Mouse (Mus musculus): ENCODE data around the gene Cenpl. TPM values are rescaled to one million over a fixed set of nuclear protein-coding genes. Genes with fewer than 3 reads are reported as not detected.
"Not testable (repeated sequence)": the region's sequence is repeated elsewhere in the genome, so short reads cannot be mapped to it uniquely, and the experiment has no call there.

Gene Cenpl
- polyA plus RNA-seq (2015; fragmentation: Nextera tagmentation; extraction: Ambion mirVana), result 19.5 and 20.2 TPM in 2 replicates

GRCm38 (mm10) chr1:161070352-161071271, at the start of gene Cenpl, which contains the start of gene Dars2:
Gene Cenpl (plus strand): TSS chr1:161070713.
Gene Dars2 (minus strand): TSS chr1:161070658.
- ATAC-seq (peak; percentile 95), DNase-seq (peak; percentile 95)
- Histone ChIP-seq H3K4me2 (ENCODE audit: low read depth, low read length) (peak within 1 kb of the TSS; percentile 87), H3K4me3 (ENCODE audit: low read depth, low read length) (peak within 1 kb of the TSS; percentile 79), H3K27ac (ENCODE audit: low read depth) (peak within 1 kb of the TSS; percentile 80), H3K9me3 (ENCODE audit: low read length) (no peaks in the 10 kb centered on the region), H3K9ac (replicated peaks) (peak within 1 kb of the TSS; percentile 82), H3K4me1 (ENCODE audit: insufficient read depth) (peaks cover 29% of the 10 kb centered on the region), H3K36me3 (replicated peaks; ENCODE audit: insufficient read depth, low read length) (peaks cover 11% of the 10 kb centered on the region; the same call in 1 of the 2 replicates), H3K27me3 (ENCODE audit: insufficient read depth, low read length) (no peaks in the 10 kb centered on the region)
- TF ChIP-seq CTCF (IDR thresholded peaks at IDR 0.05; ENCODE audit: low read depth) (peak; percentile 20), EP300 (IDR thresholded peaks at IDR 0.05; ENCODE audit: low read depth) (peak; percentile 69; the same call in 1 of the 2 replicates)
- WGBS (ENCODE audit: insufficient replicate concordance), result under 1% methylated on average over 57 of the region's 57 CpGs

DNA sequence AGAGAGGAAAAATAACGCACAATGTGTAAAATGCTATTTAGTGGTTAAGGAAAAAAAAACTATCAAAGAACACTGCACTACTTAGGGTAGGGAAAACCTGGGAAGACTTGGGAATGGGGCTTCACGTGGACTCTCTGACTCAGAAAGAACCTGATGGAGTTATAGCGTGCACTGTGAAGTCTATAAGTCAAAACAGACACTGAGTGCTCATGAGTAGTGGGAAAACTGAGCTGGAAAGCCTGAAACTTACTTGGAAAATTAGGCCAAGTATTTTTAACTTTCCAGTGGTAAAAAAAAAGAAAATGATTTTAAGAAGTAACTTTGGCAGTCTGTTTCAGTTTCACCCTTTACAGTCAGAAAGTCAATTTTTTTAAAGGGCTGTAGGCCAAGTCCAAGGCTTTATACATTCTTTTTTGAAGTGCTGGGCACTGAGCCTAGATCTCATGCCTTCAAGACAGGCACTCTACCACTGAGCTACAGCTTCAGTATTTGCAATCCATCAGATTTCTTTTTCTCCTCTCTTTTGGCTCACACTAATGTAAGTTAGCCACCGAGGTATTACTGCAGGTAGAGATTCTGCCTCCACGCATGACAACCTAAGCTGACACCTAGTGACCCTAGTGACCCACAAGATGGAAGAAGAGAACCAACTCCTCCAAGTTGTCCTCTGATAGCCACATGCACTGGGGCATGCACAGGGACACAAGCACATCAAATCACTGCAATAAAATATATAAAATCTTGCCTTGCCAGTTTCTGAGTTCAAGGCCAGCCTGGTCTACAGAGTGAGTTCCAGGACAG, 44.9 kb upstream of the Cenpl start:
- ATAC-seq, result no peak
- TF ChIP-seq EP300 (IDR thresholded peaks at IDR 0.05; ENCODE audit: low read depth), result no peak

DNA sequence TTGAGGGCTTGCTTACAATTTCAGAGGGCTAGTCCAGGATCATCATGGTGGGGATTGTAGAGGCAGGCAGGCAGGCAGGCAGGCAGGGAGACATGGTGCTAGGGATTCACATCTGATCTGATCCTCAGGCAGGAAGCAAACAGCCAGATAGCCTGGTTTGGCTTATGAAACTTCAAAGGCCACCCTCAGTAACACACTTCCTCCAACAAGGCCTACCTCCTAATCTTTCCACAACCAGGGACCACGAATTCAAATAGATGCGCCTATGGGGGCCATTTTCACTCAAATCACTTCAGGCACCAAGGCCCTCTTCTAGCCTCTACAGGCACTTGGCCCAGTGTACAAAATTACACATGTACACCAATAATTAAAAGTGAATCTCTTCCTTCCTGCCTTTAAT, 43.3 kb upstream of the Cenpl start:
- no peaks in the 10 kb centered on the region for H3K9me3 ChIP-seq (ENCODE audit: low read length)
- WGBS (ENCODE audit: insufficient replicate concordance), result 59% methylated on average over 2 of the region's 2 CpGs
- DNase-seq, result no peak
- TF ChIP-seq EP300 (IDR thresholded peaks at IDR 0.05; ENCODE audit: low read depth), result no peak
- TF ChIP-seq CTCF (IDR thresholded peaks at IDR 0.05; ENCODE audit: low read depth), result no peak
- H3K27ac ChIP-seq (ENCODE audit: low read depth), result no peak overlapping the region
- peaks cover 3% of the 10 kb centered on the region; the same call in 1 of the 2 replicates for H3K36me3 ChIP-seq (replicated peaks; ENCODE audit: insufficient read depth, low read length)
- no peak for ATAC-seq
- no peak overlapping the region for H3K4me2 ChIP-seq (ENCODE audit: low read depth, low read length)
- no peak overlapping the region for H3K4me3 ChIP-seq (ENCODE audit: low read depth, low read length)
- no peaks in the 10 kb centered on the region for H3K27me3 ChIP-seq (ENCODE audit: insufficient read depth, low read length)
- no peak overlapping the region for H3K9ac ChIP-seq (replicated peaks)
- no peaks in the 10 kb centered on the region for H3K4me1 ChIP-seq (ENCODE audit: insufficient read depth)

More for the DNA sequence above, 44.9 kb upstream of the Cenpl start:
- H3K9me3 ChIP-seq (ENCODE audit: low read length), result no peaks in the 10 kb centered on the region
- DNase-seq, result no peak
- no peaks in the 10 kb centered on the region for H3K4me1 ChIP-seq (ENCODE audit: insufficient read depth)
- no peaks in the 10 kb centered on the region for H3K27me3 ChIP-seq (ENCODE audit: insufficient read depth, low read length)
- no peak overlapping the region for H3K27ac ChIP-seq (ENCODE audit: low read depth)
- no peak overlapping the region for H3K4me3 ChIP-seq (ENCODE audit: low read depth, low read length)
- WGBS (ENCODE audit: insufficient replicate concordance), result 86% methylated on average over 5 of the region's 5 CpGs
- no peak overlapping the region for H3K9ac ChIP-seq (replicated peaks)
- H3K36me3 ChIP-seq (replicated peaks; ENCODE audit: insufficient read depth, low read length), result peaks cover 4% of the 10 kb centered on the region; the same call in 1 of the 2 replicates
- H3K4me2 ChIP-seq (ENCODE audit: low read depth, low read length), result no peak overlapping the region

DNA sequence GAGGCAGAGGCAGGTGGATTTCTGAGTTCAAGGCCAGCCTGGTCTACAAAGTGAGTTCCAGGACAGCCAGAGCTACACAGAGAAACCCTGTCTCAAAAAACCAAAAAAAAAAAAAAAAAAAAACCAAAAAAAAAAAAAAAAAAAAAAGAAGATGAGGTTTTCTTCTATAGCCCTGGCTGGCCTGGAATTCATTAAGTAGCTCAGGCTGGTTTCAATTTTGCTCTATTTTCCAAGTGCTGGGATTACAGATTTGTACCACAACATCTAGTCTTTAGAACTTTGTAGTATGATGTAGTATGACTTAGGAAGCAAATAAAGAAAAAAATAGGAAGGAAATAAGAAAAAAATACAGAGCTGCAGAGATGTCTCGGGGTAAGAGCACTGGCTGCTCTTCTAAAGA, 42.1 kb upstream of the Cenpl start:
- not testable (repeated sequence) for H3K27ac ChIP-seq (ENCODE audit: low read depth); DNase-seq; H3K4me1 ChIP-seq (ENCODE audit: insufficient read depth); H3K4me2 ChIP-seq (ENCODE audit: low read depth, low read length); H3K36me3 ChIP-seq (replicated peaks; ENCODE audit: insufficient read depth, low read length); ATAC-seq; H3K4me3 ChIP-seq (ENCODE audit: low read depth, low read length); H3K27me3 ChIP-seq (ENCODE audit: insufficient read depth, low read length); H3K9me3 ChIP-seq (ENCODE audit: low read length); H3K9ac ChIP-seq (replicated peaks)
- WGBS (ENCODE audit: insufficient replicate concordance), result 83% methylated on average over 1 of the region's 1 CpGs

- WGBS (ENCODE audit: insufficient replicate concordance), result 80% methylated on average over 3 of the region's 3 CpGs
- Histone ChIP-seq H3K9me3 (ENCODE audit: low read length) (no peaks in the 10 kb centered on the region), H3K4me1 (ENCODE audit: insufficient read depth) (peaks cover 8% of the 10 kb centered on the region; the same call in 1 of the 2 replicates), H3K27ac (ENCODE audit: low read depth) (no peak overlapping the region), H3K27me3 (ENCODE audit: insufficient read depth, low read length) (no peaks in the 10 kb centered on the region), H3K9ac (replicated peaks) (no peak overlapping the region), H3K36me3 (replicated peaks; ENCODE audit: insufficient read depth, low read length) (peaks cover 3% of the 10 kb centered on the region; the same call in 1 of the 2 replicates), H3K4me3 (ENCODE audit: low read depth, low read length) (no peak overlapping the region), H3K4me2 (ENCODE audit: low read depth, low read length) (no peak overlapping the region)
- TF ChIP-seq EP300 (IDR thresholded peaks at IDR 0.05; ENCODE audit: low read depth), result no peak
- no peak for TF ChIP-seq CTCF (IDR thresholded peaks at IDR 0.05; ENCODE audit: low read depth)
- ATAC-seq (no peak), DNase-seq (no peak)
Measured at GRCm38 (mm10) chr1:161030058-161030457, 40.5 kb upstream of the Cenpl start.

- WGBS (ENCODE audit: insufficient replicate concordance), result 87% methylated on average over 9 of the region's 9 CpGs
- ATAC-seq (no peak), DNase-seq (no peak)
- Histone ChIP-seq H3K4me3 (ENCODE audit: low read depth, low read length) (no peak overlapping the region), H3K36me3 (replicated peaks; ENCODE audit: insufficient read depth, low read length) (peaks cover 12% of the 10 kb centered on the region), H3K9ac (replicated peaks) (no peak overlapping the region), H3K4me1 (ENCODE audit: insufficient read depth) (peaks cover 16% of the 10 kb centered on the region), H3K4me2 (ENCODE audit: low read depth, low read length) (no peak overlapping the region), H3K27me3 (ENCODE audit: insufficient read depth, low read length) (no peaks in the 10 kb centered on the region), H3K9me3 (ENCODE audit: low read length) (no peaks in the 10 kb centered on the region), H3K27ac (ENCODE audit: low read depth) (no peak overlapping the region)
- no peak for TF ChIP-seq EP300 (IDR thresholded peaks at IDR 0.05; ENCODE audit: low read depth)
Measured at GRCm38 (mm10) chr1:161031881-161032280, 38.6 kb upstream of the Cenpl start.
